Mouse (Mus musculus): ENCODE results near the gene 5031439G07Rik.

DNA sequence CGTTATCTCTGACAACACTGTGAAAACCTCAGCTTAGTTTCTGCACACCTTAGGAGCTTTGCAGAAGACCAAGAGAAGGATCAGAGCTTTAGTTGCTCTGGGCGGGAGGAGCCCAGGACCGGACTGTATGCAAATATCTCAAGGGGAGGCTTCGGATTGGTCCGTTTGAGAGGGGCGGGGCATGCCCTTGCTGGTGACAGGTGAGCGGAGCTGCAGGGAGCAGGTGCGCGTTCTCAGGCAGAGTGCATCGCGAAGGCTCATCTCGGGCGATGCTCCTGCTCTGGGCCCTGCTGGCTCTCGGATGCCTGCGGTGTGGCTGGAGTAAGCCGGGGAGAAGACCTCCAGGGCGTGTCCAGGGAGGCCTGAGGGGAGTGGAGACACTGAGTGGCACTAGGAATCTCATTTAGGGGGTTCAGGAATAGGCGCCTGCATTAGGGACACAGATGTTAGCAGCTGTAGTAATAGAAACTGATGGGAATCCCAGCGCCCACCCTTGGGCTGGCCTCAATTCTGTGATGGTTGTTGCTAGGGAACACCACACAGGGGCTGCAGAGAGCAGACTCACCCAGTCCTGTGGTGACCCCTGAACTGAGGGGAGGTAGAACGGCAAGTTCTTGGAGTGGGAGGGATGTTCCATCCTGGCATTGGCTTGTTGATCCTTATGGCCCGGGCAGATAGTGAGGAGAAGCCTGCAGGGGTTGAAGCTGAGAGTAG, 28.8 kb upstream of the 5031439G07Rik start, which contains the start of gene Upk3a:
- no peak for TF ChIP-seq CTCF (IDR thresholded peaks at IDR 0.05; ENCODE audit: control insufficient read depth, insufficient read depth, low read length)
- no peak for TF ChIP-seq POLR2A (IDR thresholded peaks at IDR 0.05; ENCODE audit: borderline replicate concordance, control insufficient read depth, low read depth, low read length)
